Mouse (Mus musculus) C3H10T1/2 (cell line): Measurements from ENCODE around the gene Dcp1a. TPM values are rescaled to one million over a fixed set of nuclear protein-coding genes. Genes with fewer than 3 reads are reported as not detected.

Experiments used
- polyA plus RNA-seq, 2 experiments: library from polyadenylated mRNA; unstranded; fragments of >200 nt; fragmentation: generic; extraction: Trizol; gene quantifications; one replicate each; pipeline ENCODE4 v1.2.1; 2012; ENCODE audit warnings: missing spikeins in 2 of 2

Gene Dcp1a
- 1 to 10 TPM in 1 of 2 experiments, under 1 TPM in 1; 0.69 to 8.2 TPM for polyA plus RNA-seq

DNA sequence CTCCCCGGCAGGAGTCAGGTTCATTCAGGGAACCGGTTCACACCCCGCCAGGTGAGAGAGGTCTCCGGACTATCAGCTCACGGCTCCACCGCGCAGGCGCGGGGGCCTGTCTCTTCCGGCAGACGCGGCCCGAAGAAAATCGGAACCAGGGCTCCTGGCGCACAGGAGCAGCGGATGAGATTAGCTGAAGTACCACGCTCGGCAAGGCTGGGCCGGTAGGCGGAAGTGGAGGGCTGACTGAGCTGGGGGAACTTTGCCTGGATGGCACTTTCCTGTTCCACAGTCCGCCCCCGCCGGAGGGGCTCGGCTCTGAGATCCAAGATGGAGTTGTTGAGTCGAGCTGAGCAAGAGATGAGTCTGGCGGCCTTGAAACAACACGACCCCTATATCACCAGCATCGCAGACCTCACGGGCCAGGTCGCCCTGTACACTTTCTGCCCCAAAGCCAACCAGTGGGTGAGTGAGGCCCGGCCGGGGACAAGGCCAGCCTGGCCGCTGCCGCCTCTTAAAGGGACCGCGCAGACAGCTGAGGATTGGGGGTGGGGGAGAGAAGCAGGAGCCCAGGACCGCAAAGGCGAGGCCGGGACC, at the start of gene Dcp1a:
TSS of gene Dcp1a (plus strand) at position 175 of the 588 bp plus-strand sequence.

DNA sequence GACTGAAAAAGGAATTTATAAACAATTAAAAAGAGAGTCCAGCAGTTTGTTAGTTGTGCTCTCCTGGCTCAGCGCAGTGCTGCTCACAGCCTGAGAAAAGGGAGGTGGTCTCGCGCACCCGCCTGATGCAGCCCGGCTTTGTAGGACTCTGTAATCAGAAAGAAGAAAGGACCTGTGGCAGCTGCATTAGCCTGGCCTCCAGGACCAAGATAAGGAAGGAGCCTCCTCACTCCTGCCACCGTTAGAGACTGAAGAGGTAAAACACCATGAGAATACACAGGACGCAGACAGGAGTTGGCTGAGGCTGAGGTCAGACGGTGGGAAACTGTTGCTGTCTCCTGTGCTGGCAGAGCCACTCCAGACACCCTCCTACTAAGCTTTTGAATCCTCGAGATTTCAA, 12.0 kb downstream of the Dcp1a start, which contains the start of gene Cacna1d:
TSS of gene Cacna1d (minus strand) at position 114 of the 400 bp plus-strand sequence.

DNA sequence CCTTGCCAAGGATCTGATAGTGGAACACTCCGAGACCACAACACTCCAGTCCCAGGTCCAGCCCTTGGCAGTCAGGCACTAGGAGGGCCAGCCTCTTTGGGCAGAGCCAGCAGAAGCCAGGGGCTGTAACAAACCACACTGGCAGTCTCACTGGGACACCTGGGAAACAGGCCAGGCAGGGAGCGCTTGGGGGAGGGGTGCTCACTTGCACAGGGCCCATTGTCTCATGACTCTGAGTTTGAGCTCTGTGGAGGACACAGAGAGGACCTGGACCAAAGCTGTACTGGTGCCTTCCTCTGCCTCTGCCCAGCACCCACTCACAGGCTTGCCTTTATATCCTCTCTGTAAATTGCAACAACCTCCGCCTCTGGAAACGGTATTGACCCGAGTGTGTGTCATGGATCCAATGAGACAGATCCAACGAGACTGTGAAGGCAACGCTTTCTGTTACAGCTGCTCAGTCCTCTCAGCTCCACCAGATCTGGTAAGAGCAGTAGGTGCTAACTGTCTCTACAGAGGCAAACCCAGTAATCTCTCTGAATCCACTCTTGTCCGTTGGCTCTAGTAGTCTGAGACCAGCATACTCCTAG, 68.9 kb downstream of the Dcp1a start, which contains the start of gene Tkt:
TSS of gene Tkt (plus strand) at position 229 of the 590 bp plus-strand sequence.

Other genes starting within 250 kb of the Dcp1a start
- gene Cacna1d, start 11.9 kb downstream of the Dcp1a start, polyA plus RNA-seq: not detected
- gene Tkt, start 68.8 kb downstream of the Dcp1a start, polyA plus RNA-seq: 100 to 1,000 TPM; 150 to 186 TPM
- gene Prkcd, start 146.7 kb downstream of the Dcp1a start, polyA plus RNA-seq: 10 to 100 TPM in 1 of 2 experiments, 1 to 10 TPM in 1; 6.6 to 37.3 TPM
- 10 to 100 TPM in 1 of 2 experiments, 1 to 10 TPM in 1; 7.1 to 18.1 TPM for gene Rft1, start 174.8 kb downstream of the Dcp1a start, polyA plus RNA-seq
- 1 to 10 TPM in 1 of 2 experiments, under 1 TPM in 1; 0.70 to 2.8 TPM for gene Sfmbt1, start 235.3 kb downstream of the Dcp1a start, polyA plus RNA-seq